Mouse (Mus musculus): ENCODE data around the gene Dnajb4. TPM values are rescaled to one million over a fixed set of nuclear protein-coding genes. Genes with fewer than 3 reads are reported as not detected.

Dnajb4 gene
- total RNA-seq, 4 experiments from 2014 or later: 88.0 to 125 (median 101) TPM

- DNase-seq (ENCODE audit: low spot score): no peak
These were observed 38.2 kb downstream of the Dnajb4 start for GRCm38 (mm10) chr3:152171862-152172261.

GRCm38 (mm10) chr3:152171236-152171635 lies 38.9 kb downstream of the Dnajb4 start:
- DNase-seq (ENCODE audit: low spot score): no peak

- no peak for DNase-seq (ENCODE audit: low spot score)
These were observed 39.7 kb downstream of the Dnajb4 start for GRCm38 (mm10) chr3:152170407-152170806.

- DNase-seq (ENCODE audit: low spot score): no peak
These were observed 42.1 kb downstream of the Dnajb4 start for GRCm38 (mm10) chr3:152168007-152168406.

GRCm38 (mm10) chr3:152166699-152167451 lies 43.2 kb downstream of the Dnajb4 start:
- DNase-seq (ENCODE audit: low spot score): no peak

- no peak for DNase-seq (ENCODE audit: low spot score)
These were observed 44.0 kb downstream of the Dnajb4 start, which contains the start of gene Gipc2 for GRCm38 (mm10) chr3:152166099-152166423. TSS of gene Gipc2 (minus strand) at chr3:152166230.

- DNase-seq (ENCODE audit: low spot score): peak; percentile 72
These were observed 44.6 kb downstream of the Dnajb4 start for GRCm38 (mm10) chr3:152165351-152166098.

GRCm38 (mm10) chr3:152165014-152165350 lies 45.1 kb downstream of the Dnajb4 start:
- DNase-seq (ENCODE audit: low spot score): no peak

- no peak for DNase-seq (ENCODE audit: low spot score)
These were observed 46.8 kb downstream of the Dnajb4 start for GRCm38 (mm10) chr3:152163320-152163719.

GRCm38 (mm10) chr3:152160607-152161006 lies 49.5 kb downstream of the Dnajb4 start:
- no peak for DNase-seq (ENCODE audit: low spot score)

- no peak for DNase-seq (ENCODE audit: low spot score)
These were observed 50.8 kb downstream of the Dnajb4 start for GRCm38 (mm10) chr3:152159321-152159720.

- DNase-seq (ENCODE audit: low spot score): no peak
These were observed 51.5 kb downstream of the Dnajb4 start for GRCm38 (mm10) chr3:152158344-152159291.

- DNase-seq (ENCODE audit: low spot score): no peak
These were observed 53.1 kb downstream of the Dnajb4 start for GRCm38 (mm10) chr3:152156816-152157496.

GRCm38 (mm10) chr3:152155296-152155948 lies 54.7 kb downstream of the Dnajb4 start:
- DNase-seq (ENCODE audit: low spot score): no peak

GRCm38 (mm10) chr3:152154095-152154494 lies 56.0 kb downstream of the Dnajb4 start:
- no peak for DNase-seq (ENCODE audit: low spot score)

GRCm38 (mm10) chr3:152153152-152153551 lies 57.0 kb downstream of the Dnajb4 start:
- DNase-seq (ENCODE audit: low spot score): no peak

GRCm38 (mm10) chr3:152152483-152152804 lies 57.7 kb downstream of the Dnajb4 start:
- no peak for DNase-seq (ENCODE audit: low spot score)

- DNase-seq (ENCODE audit: low spot score): no peak
These were observed 58.2 kb downstream of the Dnajb4 start for GRCm38 (mm10) chr3:152151725-152152482.

GRCm38 (mm10) chr3:152149863-152150262 lies 60.2 kb downstream of the Dnajb4 start:
- no peak for DNase-seq (ENCODE audit: low spot score)

- no peak for DNase-seq (ENCODE audit: low spot score)
These were observed 60.7 kb downstream of the Dnajb4 start for GRCm38 (mm10) chr3:152149449-152149848.
